Mouse (Mus musculus): ENCODE measurements around the gene Asb10.

Gene Asb10

DNA sequence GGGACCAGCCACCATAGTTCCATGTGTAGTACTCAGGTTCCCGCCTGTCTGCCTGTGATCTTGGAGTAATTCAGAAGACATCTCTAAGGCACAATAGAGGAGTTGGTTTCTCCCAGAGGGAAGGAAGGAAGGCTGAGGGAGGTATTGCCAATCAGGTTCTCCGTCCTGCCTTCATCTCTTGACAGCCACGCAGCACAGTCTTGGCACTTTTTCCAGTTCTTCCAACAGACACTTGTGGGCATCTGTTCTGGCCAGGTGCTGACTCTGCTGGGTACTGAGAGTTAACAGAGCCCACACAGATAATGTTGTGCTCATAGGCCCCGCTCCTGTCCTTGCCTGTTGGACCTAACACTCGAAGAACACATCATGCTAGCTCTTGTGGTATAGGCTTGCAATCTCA, 54.0 kb downstream of the Asb10 start:
- no peak for DNase-seq

DNA sequence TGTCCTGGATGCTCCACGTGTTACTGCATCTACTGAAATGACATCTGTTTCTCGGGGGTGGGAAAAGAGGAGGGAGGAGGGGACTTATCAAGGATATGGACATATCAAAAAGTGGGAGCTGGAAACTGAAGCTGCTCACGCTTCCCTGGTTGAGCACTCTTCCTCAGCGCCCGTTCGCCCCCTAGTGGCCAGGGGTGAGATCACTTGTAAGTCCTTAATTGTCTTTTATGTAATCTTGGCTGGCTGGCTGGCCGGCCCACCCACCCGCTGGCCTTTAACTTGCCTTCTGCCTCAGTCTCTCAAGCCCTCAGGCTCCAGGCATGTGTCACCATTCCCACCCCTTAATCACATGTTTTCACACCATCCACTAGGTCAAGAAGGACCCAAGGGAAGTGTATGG, 54.7 kb downstream of the Asb10 start:
- peak; percentile 90 for DNase-seq

DNA sequence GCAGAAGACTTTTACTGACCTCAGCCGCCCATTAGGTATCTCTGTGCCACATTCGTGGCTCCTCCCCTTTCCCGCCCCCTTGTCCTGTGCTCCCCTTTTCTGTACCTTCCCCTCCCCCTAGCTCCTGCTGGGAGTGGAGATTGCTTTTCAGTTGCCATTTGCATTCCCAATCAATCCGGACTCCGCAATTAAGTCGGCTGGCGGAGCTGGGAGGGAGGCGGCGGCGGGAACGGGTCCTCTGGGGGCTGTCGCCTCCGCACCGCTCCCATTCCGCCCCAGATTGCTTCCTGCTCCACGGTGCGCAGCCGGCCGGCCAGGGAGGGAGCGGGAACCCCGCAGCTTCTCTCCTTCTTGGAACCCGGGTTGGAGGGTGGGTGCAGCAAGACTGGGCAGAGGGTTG, 55.8 kb downstream of the Asb10 start:
- DNase-seq = peak; percentile 50

DNA sequence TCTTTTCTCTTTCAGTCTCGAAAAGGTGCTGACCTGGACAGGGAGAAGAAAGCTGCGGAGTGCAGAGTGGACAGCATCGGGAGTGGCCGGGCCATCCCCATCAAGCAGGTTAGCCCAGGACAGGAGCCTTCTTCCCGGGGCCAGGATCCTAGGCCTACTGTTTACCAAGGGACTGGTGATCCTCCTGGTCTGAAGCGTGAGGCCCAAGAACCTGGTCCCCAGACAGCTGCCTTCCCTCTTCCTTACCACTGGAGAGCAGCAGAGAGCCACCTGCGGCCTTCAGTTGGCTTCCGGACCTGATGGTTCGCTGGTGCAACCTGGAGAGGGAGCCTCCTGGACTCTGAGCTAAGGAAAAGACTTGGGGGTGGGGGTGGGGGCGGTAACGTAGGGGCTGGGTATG, 57.5 kb downstream of the Asb10 start:
- DNase-seq = peak; percentile 84

Data from embryo, embryonic 11 days (tissue).